Mouse (Mus musculus) adrenal gland, postnatal 25 days (tissue): Measurements from ENCODE around the gene Myo15. TPM values are rescaled to one million over a fixed set of nuclear protein-coding genes. Genes with fewer than 3 reads are reported as not detected.
"Not testable (repeated sequence)": the region's sequence is repeated elsewhere in the genome, so short reads cannot be mapped to it uniquely, and the experiment has no call there.

Experiments used
- DNase-seq: peaks from one replicate; pipeline ENCODE4 v3.0.0; 2021; ENCODE audit warnings: mixed read lengths
- long read RNA-seq: library from polyadenylated mRNA; stranded (forward); transcript quantifications from one replicate; pipeline ENCODE4 v2.0.0, GENCODE M21; 2021
- total RNA-seq: library from RNA; stranded (reverse); gene quantifications from 2 replicates; pipeline ENCODE4 v1.2.3, GENCODE M21; 2021

Gene Myo15
- total RNA-seq, result 0.24 TPM in 2 replicates
- long read RNA-seq, result 0 reads

- no peak for DNase-seq
Measured at GRCm38 (mm10) chr11:60469039-60469438, at the start of gene Myo15. Gene Myo15 (plus strand): TSS chr11:60469339.

GRCm38 (mm10) chr11:60422046-60422668 lies 47.0 kb upstream of the Myo15 start:
- DNase-seq, result no peak

GRCm38 (mm10) chr11:60423006-60423405 lies 46.1 kb upstream of the Myo15 start:
- DNase-seq, result no peak

- DNase-seq, result no peak
Measured at GRCm38 (mm10) chr11:60426417-60426816, 42.7 kb upstream of the Myo15 start.

GRCm38 (mm10) chr11:60427628-60428027 lies 41.5 kb upstream of the Myo15 start:
- DNase-seq, result no peak

GRCm38 (mm10) chr11:60433501-60433900 lies 35.6 kb upstream of the Myo15 start:
- DNase-seq, result no peak

GRCm38 (mm10) chr11:60435133-60435532 lies 34.0 kb upstream of the Myo15 start:
- DNase-seq, result no peak

GRCm38 (mm10) chr11:60436618-60437017 lies 32.5 kb upstream of the Myo15 start:
- peak; percentile 9 for DNase-seq

GRCm38 (mm10) chr11:60439621-60440020 lies 29.5 kb upstream of the Myo15 start:
- DNase-seq, result not testable (repeated sequence)

GRCm38 (mm10) chr11:60440176-60440575 lies 29.0 kb upstream of the Myo15 start:
- DNase-seq, result no peak

- DNase-seq, result no peak
Measured at GRCm38 (mm10) chr11:60442896-60443295, 26.2 kb upstream of the Myo15 start.

GRCm38 (mm10) chr11:60444007-60444406 lies 25.1 kb upstream of the Myo15 start:
- DNase-seq, result no peak

- peak; percentile 84 for DNase-seq
Measured at GRCm38 (mm10) chr11:60454080-60454744, 14.9 kb upstream of the Myo15 start, which contains the start of gene Drg2. Gene Drg2 (plus strand): TSS chr11:60454591.

- DNase-seq, result no peak
Measured at GRCm38 (mm10) chr11:60454745-60455087, 14.4 kb upstream of the Myo15 start.

- DNase-seq, result no peak
Measured at GRCm38 (mm10) chr11:60457973-60458372, 11.2 kb upstream of the Myo15 start.

GRCm38 (mm10) chr11:60465943-60466380 lies 3.2 kb upstream of the Myo15 start:
- peak; percentile 43 for DNase-seq

GRCm38 (mm10) chr11:60470743-60471142 lies 1.6 kb downstream of the Myo15 start:
- no peak for DNase-seq

GRCm38 (mm10) chr11:60474534-60474933 lies 5.4 kb downstream of the Myo15 start:
- DNase-seq, result no peak

GRCm38 (mm10) chr11:60475668-60476362 lies 6.7 kb downstream of the Myo15 start:
- DNase-seq, result no peak

- DNase-seq, result peak; percentile 49
Measured at GRCm38 (mm10) chr11:60478121-60478520, 9.0 kb downstream of the Myo15 start.

GRCm38 (mm10) chr11:60486267-60486666 lies 17.1 kb downstream of the Myo15 start:
- DNase-seq, result no peak

- DNase-seq, result no peak
Measured at GRCm38 (mm10) chr11:60492726-60493125, 23.6 kb downstream of the Myo15 start.

GRCm38 (mm10) chr11:60495692-60496091 lies 26.6 kb downstream of the Myo15 start:
- no peak for DNase-seq
